In the genomic region with DNA sequence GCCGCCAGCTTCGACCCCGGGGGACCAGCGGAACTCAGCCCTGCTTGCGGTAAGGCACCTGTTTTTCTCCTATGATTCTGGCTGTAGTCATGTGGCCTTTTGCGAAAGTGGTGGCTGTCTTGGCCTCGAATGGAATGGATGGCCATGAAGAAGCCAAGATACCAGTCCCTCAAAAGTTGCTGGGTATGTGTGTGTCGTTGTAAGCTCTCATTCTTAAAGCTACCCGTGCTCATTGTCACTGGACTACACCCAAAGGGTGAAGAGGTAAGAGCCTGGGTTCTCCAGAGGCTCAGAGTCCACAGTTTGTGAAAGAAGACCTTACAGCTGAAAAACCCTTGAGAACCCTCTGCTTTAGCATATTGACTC, we compare ENCODE assay signal across 8 mouse cellular contexts. TPM values are rescaled to one million over a fixed set of nuclear protein-coding genes. Genes with fewer than 3 reads are reported as not detected.
DNase-seq lines count a peak whose midpoint lies in the region; ATAC-seq and TF ChIP-seq lines count a peak whose summit lies in the region.

No protein-coding gene starts in this region.

- peak; percentile 16 for DNase-seq in heart, adult 8-10 months (ENCODE audit: low spot score)
- no peak for DNase-seq in heart, postnatal 4 days
- DNase-seq in G1E (ENCODE audit: low spot score): no peak
- DNase-seq in heart, postnatal 0 days (ENCODE audit: low spot score): no peak
- DNase-seq in retina, postnatal 1 day: no peak
- DNase-seq in thymus, postnatal 14 days: no peak
- DNase-seq in left cerebral cortex, postnatal 10 days (ENCODE audit: extremely low spot score in 1 of 2, low spot score in 2 of 2): no peak

- H3K9me3 ChIP-seq in G1E (replicated peaks): no peaks in the 10 kb centered on the region
- H3K9me3 ChIP-seq in heart, postnatal 0 days (replicated peaks; ENCODE audit: control insufficient read depth, low read length): no peaks in the 10 kb centered on the region

- H3K4me2 ChIP-seq in heart, postnatal 0 days (ENCODE audit: low read depth, low read length): peak overlapping the region; percentile 94

- WGBS in heart, postnatal 0 days: 17% methylated on average over 9 of the region's 9 CpGs
- 19% methylated on average over 9 of the region's 9 CpGs for WGBS in macrophage (ENCODE audit: missing documents)

- H3K4me1 ChIP-seq in G1E (ENCODE audit: insufficient read depth, low read depth, low read length): peaks cover 60% of the 10 kb centered on the region
- H3K4me1 ChIP-seq in heart, postnatal 0 days (ENCODE audit: control insufficient read depth, insufficient read depth): peaks cover 46% of the 10 kb centered on the region

- H3K79me2 ChIP-seq in macrophage (ENCODE audit: inconsistent target): no peaks in the 10 kb centered on the region; the same call in 1 of the 2 replicates

- no peaks in the 10 kb centered on the region for H3K27me3 ChIP-seq in G1E (ENCODE audit: insufficient read depth, low read length)
- H3K27me3 ChIP-seq in heart, postnatal 0 days (ENCODE audit: control insufficient read depth, insufficient read depth, low read length): no peaks in the 10 kb centered on the region

- intact Hi-C loops in left cerebral cortex, postnatal 10 days (cut with DNase I): loop anchor here (5.0 kb wide), 1 partner anchor 419 kb away; no protein-coding TSS in a partner anchor

- H3K4me3 ChIP-seq in G1E (ENCODE audit: low read depth, low read length) (peak overlapping the region; percentile 73), macrophage (ENCODE audit: inconsistent target) (peak overlapping the region; percentile 65; the same call in 1 of the 2 replicates)
- H3K4me3 ChIP-seq in heart, postnatal 0 days (ENCODE audit: low read depth, low read length): peak overlapping the region; percentile 66

- peak overlapping the region; percentile 72 for H3K9ac ChIP-seq in heart, postnatal 0 days (replicated peaks; ENCODE audit: low read depth, low read length)

- H3K27ac ChIP-seq in heart, postnatal 0 days (ENCODE audit: low read depth): peak overlapping the region; percentile 87
- H3K27ac ChIP-seq in macrophage: peak overlapping the region; percentile 27

- ATAC-seq in G1E (ENCODE audit: extremely low read depth, insufficient number of reproducible peaks, low FRiP score, poor library complexity, severe bottlenecking): no peak
- ATAC-seq in heart, postnatal 0 days (ENCODE audit: insufficient read depth, low read depth): no peak

- no peak for TF ChIP-seq CTCF in G1E (IDR thresholded peaks at IDR 0.05; ENCODE audit: low read depth, low read length)
- TF ChIP-seq CTCF in heart, postnatal 0 days (IDR thresholded peaks at IDR 0.05; ENCODE audit: low read depth): no peak

- H3K36me3 ChIP-seq in G1E (replicated peaks) (peaks cover 5% of the 10 kb centered on the region), macrophage (ENCODE audit: inconsistent target) (no peaks in the 10 kb centered on the region)
- no peaks in the 10 kb centered on the region for H3K36me3 ChIP-seq in heart, postnatal 0 days (replicated peaks; ENCODE audit: control insufficient read depth, insufficient read depth, low read length)

- no peak for TF ChIP-seq EP300 in heart, postnatal 0 days (IDR thresholded peaks at IDR 0.05; ENCODE audit: low read depth)

RNA-seq across cellular contexts. Expression of gene Maml2, which starts 0.7 kb away (rescaled TPM):
- 1 to 10 TPM; 5.0 to 6.1 (median 5.2) TPM for total RNA-seq in heart, adult 8-10 months (2022)
- total RNA-seq in heart, postnatal 4 days (2021): 10 to 100 TPM; 11.9 to 13.2 TPM
- 5.4 and 5.7 TPM in 2 replicates for total RNA-seq in G1E (2014; fragmentation: Nextera tagmentation)
- 0.81 and 1.3 TPM in 2 replicates for total RNA-seq in G1E (2017)
- polyA plus RNA-seq in G1E (2012): 0.24 and 0.25 TPM in 2 replicates
- 7.0 and 10.4 TPM in 2 replicates for total RNA-seq in heart, postnatal 0 days (2014; rRNA removed; ENCODE audit: low replicate concordance)
- 6.0 and 6.2 TPM in 2 replicates for polyA plus RNA-seq in heart, postnatal 0 days (2015; fragmentation: Nextera tagmentation; extraction: Ambion mirVana)
- total RNA-seq in macrophage (2018; cell fraction: chromatin; rRNA removed): 10 to 100 TPM in 19 of 26 experiments, 1 to 10 TPM in 7; 7.5 to 40.6 (median 10.9) TPM
- total RNA-seq in macrophage (2018; cell fraction: cytosol; rRNA removed): 10 to 100 TPM in 1 of 26 experiments, 1 to 10 TPM in 25; 5.3 to 10.0 (median 7.6) TPM
- 10 to 100 TPM in 22 of 26 experiments, 1 to 10 TPM in 4; 7.9 to 28.3 (median 12.5) TPM for total RNA-seq in macrophage (2018; cell fraction: nucleus; rRNA removed)
- polyA plus RNA-seq in macrophage (2018): 6.0 to 7.7 TPM (median 6.7 TPM) in 3 replicates
- total RNA-seq in left cerebral cortex, postnatal 10 days (2021): 1 to 10 TPM; 6.7 to 8.5 TPM

RNA-seq across cellular contexts. Expression of gene Ccdc82, which starts 51.7 kb away (rescaled TPM):
- 10 to 100 TPM in 1 of 4 experiments, 1 to 10 TPM in 3; 7.3 to 10.8 (median 8.6) TPM for total RNA-seq in heart, adult 8-10 months (2022)
- total RNA-seq in heart, postnatal 4 days (2021): 10 to 100 TPM; 13.0 to 13.5 TPM
- 72.8 and 74.6 TPM in 2 replicates for total RNA-seq in G1E (2014; fragmentation: Nextera tagmentation)
- 52.1 and 59.1 TPM in 2 replicates for total RNA-seq in G1E (2017)
- 2.2 and 3.6 TPM in 2 replicates for polyA plus RNA-seq in G1E (2012)
- 7.9 and 10.7 TPM in 2 replicates for total RNA-seq in heart, postnatal 0 days (2014; rRNA removed; ENCODE audit: low replicate concordance)
- 4.1 and 4.5 TPM in 2 replicates for polyA plus RNA-seq in heart, postnatal 0 days (2015; fragmentation: Nextera tagmentation; extraction: Ambion mirVana)
- total RNA-seq in macrophage (2018; cell fraction: chromatin; rRNA removed): 100 to 1,000 TPM in 20 of 26 experiments, 10 to 100 TPM in 6; 84.2 to 241 (median 115) TPM
- total RNA-seq in macrophage (2018; cell fraction: cytosol; rRNA removed): 10 to 100 TPM; 11.2 to 22.3 (median 16.5) TPM
- total RNA-seq in macrophage (2018; cell fraction: nucleus; rRNA removed): 100 to 1,000 TPM in 14 of 26 experiments, 10 to 100 TPM in 12; 52.1 to 214 (median 107) TPM
- polyA plus RNA-seq in macrophage (2018): 13.6 to 16.1 TPM (median 15.1 TPM) in 3 replicates
- 10 to 100 TPM; 12.2 to 13.7 TPM for total RNA-seq in left cerebral cortex, postnatal 10 days (2021)

RNA-seq across cellular contexts. Expression of gene Jrkl, which starts 52.9 kb away (rescaled TPM):
- 1 to 10 TPM; 4.1 to 5.8 (median 5.1) TPM for total RNA-seq in heart, adult 8-10 months (2022)
- 1 to 10 TPM; 7.9 to 8.6 TPM for total RNA-seq in heart, postnatal 4 days (2021)
- total RNA-seq in G1E (2014; fragmentation: Nextera tagmentation) (11.3 and 13.9 TPM in 2 replicates), G1E (2017) (10.3 and 11.9 TPM in 2 replicates)
- polyA plus RNA-seq in G1E (2012) (0.12 and 0.23 TPM in 2 replicates), macrophage (2018) (8.7 to 9.1 TPM (median 8.7 TPM) in 3 replicates)
- total RNA-seq in heart, postnatal 0 days (2014; rRNA removed; ENCODE audit: low replicate concordance): 1.5 and 5.5 TPM in 2 replicates
- polyA plus RNA-seq in heart, postnatal 0 days (2015; fragmentation: Nextera tagmentation; extraction: Ambion mirVana): 7.7 and 8.1 TPM in 2 replicates
- 10 to 100 TPM; 11.4 to 51.2 (median 27.1) TPM for total RNA-seq in macrophage (2018; cell fraction: chromatin; rRNA removed)
- total RNA-seq in macrophage (2018; cell fraction: cytosol; rRNA removed): 10 to 100 TPM in 1 of 26 experiments, 1 to 10 TPM in 25; 3.5 to 10.3 (median 6.4) TPM
- total RNA-seq in macrophage (2018; cell fraction: nucleus; rRNA removed): 10 to 100 TPM; 12.6 to 66.4 (median 27.6) TPM
- 1 to 10 TPM; 9.1 to 9.2 TPM for total RNA-seq in left cerebral cortex, postnatal 10 days (2021)
